Mouse (Mus musculus): ENCODE data around the gene Mis18a.

DNA sequence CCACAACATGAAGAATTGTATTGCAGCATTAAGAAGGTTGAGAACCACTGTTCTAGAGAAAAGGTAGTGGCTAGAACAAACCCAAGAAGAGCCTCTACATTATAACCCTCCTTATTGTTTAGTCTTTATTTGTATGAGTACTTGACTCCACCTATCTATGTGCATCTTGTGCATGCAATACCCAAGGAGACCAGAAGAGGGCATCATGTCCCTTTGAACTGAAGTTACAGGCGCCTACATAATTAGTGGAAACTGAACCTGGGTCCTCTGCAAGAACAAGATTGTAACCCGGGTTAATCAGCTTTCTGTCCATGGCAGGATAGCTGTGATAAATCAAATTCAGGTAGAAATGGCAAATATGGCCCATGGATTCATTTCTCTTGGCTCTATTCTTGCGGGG lies 48.4 kb downstream of the Mis18a start:
- TF ChIP-seq MAX (IDR thresholded peaks at IDR 0.05; ENCODE audit: low read depth) (no peak), POLR2A (IDR thresholded peaks at IDR 0.05; ENCODE audit: insufficient read length, low read depth) (no peak), TCF12 (IDR thresholded peaks at IDR 0.05; ENCODE audit: insufficient read depth, poor library complexity, severe bottlenecking) (no peak), E2F4 (IDR thresholded peaks at IDR 0.05; ENCODE audit: insufficient read depth) (no peak), MYOG (IDR thresholded peaks at IDR 0.05; ENCODE audit: control insufficient read depth in 1 of 3, insufficient read depth in 1 of 3, insufficient read length in 2 of 3, low read depth in 2 of 3) (no peak), USF1 (IDR thresholded peaks at IDR 0.05; ENCODE audit: low read depth) (no peak)

Measured in myocyte (in vitro differentiated cells).